Mouse (Mus musculus) ES-Bruce4 (cell line): Measurements from ENCODE around the gene Rcbtb2. TPM values are rescaled to one million over a fixed set of nuclear protein-coding genes. Genes with fewer than 3 reads are reported as not detected.

Source experiments
- H3K27ac ChIP-seq: 2 replicates; pipeline ENCODE4 v1.5.1; 2012; ENCODE audit warnings: low read length, inconsistent platforms; ENCODE audit not compliant: insufficient read depth
- H3K27me3 ChIP-seq: 2 replicates; pipeline ENCODE4 v1.6.1; 2012; ENCODE audit warnings: mild to moderate bottlenecking, low read length, inconsistent platforms; ENCODE audit not compliant: control insufficient read depth, poor library complexity, insufficient read depth, severe bottlenecking
- H3K36me3 ChIP-seq: 2 replicates; pipeline ENCODE4 v1.6.1; 2012; ENCODE audit warnings: inconsistent platforms, mild to moderate bottlenecking, low read length, moderate library complexity; ENCODE audit not compliant: control insufficient read depth, poor library complexity, insufficient read depth, severe bottlenecking
- H3K4me1 ChIP-seq: one replicate; pipeline ENCODE4 v1.8.1; 2011; ENCODE audit warnings: low read length; ENCODE audit not compliant: control insufficient read depth, insufficient read depth
- H3K4me3 ChIP-seq: 2 replicates; pipeline ENCODE4 v1.5.1; 2011; ENCODE audit warnings: low read depth, mild to moderate bottlenecking, low read length
- H3K9ac ChIP-seq: 2 replicates; pipeline ENCODE4 v1.6.1; 2012; ENCODE audit warnings: low read depth, mild to moderate bottlenecking, inconsistent platforms; ENCODE audit not compliant: poor library complexity, severe bottlenecking
- H3K9me3 ChIP-seq: replicated peaks from 2 replicates; pipeline ENCODE4 v1.6.1; 2012; ENCODE audit warnings: mild to moderate bottlenecking, low read length, inconsistent platforms; ENCODE audit not compliant: control insufficient read depth, poor library complexity, insufficient read depth, severe bottlenecking
- CTCF ChIP-seq: IDR thresholded peaks from one replicate; pipeline ENCODE4 v1.8.1; 2011; ENCODE audit warnings: low read depth, low read length
- EP300 ChIP-seq: IDR thresholded peaks from 2 replicates; pipeline ENCODE4 v1.6.1; 2011; ENCODE audit warnings: low read depth, low read length; ENCODE audit not compliant: insufficient read depth
- POLR2A ChIP-seq: IDR thresholded peaks from one replicate; pipeline ENCODE4 v1.8.1; 2011; ENCODE audit warnings: low read length; ENCODE audit not compliant: insufficient read depth
- polyA plus RNA-seq: library from polyadenylated mRNA; stranded (reverse); fragments of >200 nt; gene quantifications from 2 replicates; pipeline ENCODE4 v1.2.4, GENCODE M21; 2011; ENCODE audit warnings: low read depth; ENCODE audit not compliant: missing spikeins, insufficient read depth, insufficient read length

Rcbtb2 gene
- polyA plus RNA-seq, 1 experiment: 74.1 TPM

DNA sequence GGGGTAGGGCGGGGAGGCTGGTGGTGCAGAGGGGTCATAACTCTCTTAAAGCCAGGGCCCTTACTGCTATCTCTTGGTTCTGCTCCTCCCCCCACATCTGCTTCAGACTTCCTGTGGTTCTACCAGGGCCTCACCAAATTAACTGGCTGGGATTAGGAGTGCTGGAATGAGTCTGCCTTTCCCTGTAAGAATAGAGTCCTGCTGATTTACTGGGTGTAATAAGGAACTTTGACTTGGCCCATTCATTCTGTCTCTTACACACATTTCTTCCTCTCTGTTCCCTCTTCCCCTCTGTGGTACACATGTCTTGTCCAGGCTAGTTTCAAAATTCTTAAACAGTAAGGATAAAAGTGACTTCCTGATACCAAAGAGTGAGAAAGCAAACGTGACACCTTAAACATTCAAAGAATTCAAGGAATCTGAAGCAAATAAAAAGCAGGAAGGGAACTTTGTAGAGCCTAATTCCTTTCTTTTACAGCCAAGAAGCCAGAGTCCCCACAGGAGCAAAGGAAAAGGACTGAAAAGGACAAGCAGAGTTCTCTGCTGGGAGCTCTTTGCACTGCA is 111.7 kb downstream of the Rcbtb2 start:
- H3K27ac ChIP-seq: peak overlapping the region; percentile 99
- H3K4me3 ChIP-seq: no peak overlapping the region
- H3K9me3 ChIP-seq: peaks cover 8% of the 10 kb centered on the region
- peak overlapping the region; percentile 12; the same call in 1 of the 2 replicates for H3K9ac ChIP-seq
- TF ChIP-seq EP300 (peak; percentile 74), POLR2A (no peak)
- H3K36me3 ChIP-seq: no peaks in the 10 kb centered on the region; the same call in 1 of the 2 replicates
- H3K4me1 ChIP-seq: peaks cover 8% of the 10 kb centered on the region
- H3K27me3 ChIP-seq: no peaks in the 10 kb centered on the region

GRCm38 (mm10) chr14:73237848-73238321 is 115.0 kb downstream of the Rcbtb2 start, which contains the start of gene Lpar6:
Gene Lpar6 (plus strand): TSS chr14:73237895.
- TF ChIP-seq EP300 (no peak), CTCF (no peak), POLR2A (no peak)
- peaks cover 4% of the 10 kb centered on the region for H3K36me3 ChIP-seq
- peak within 1 kb of the TSS; percentile 95 for H3K4me3 ChIP-seq
- peak within 1 kb of the TSS; percentile 83 for H3K9ac ChIP-seq
- peaks cover under 1% of the 10 kb centered on the region; the same call in 1 of the 2 replicates for H3K9me3 ChIP-seq
- H3K27ac ChIP-seq: peak within 1 kb of the TSS; percentile 96
- no peaks in the 10 kb centered on the region for H3K27me3 ChIP-seq
- peaks cover 7% of the 10 kb centered on the region for H3K4me1 ChIP-seq

- H3K27me3 ChIP-seq: no peaks in the 10 kb centered on the region
- H3K4me1 ChIP-seq: peaks cover 7% of the 10 kb centered on the region
- peak overlapping the region; percentile 96 for H3K27ac ChIP-seq
- peak; percentile 85 for TF ChIP-seq EP300
- no peak for TF ChIP-seq POLR2A
- no peak for TF ChIP-seq CTCF
- peak overlapping the region; percentile 95 for H3K4me3 ChIP-seq
- H3K9me3 ChIP-seq: no peaks in the 10 kb centered on the region
- peaks cover 4% of the 10 kb centered on the region for H3K36me3 ChIP-seq
- H3K9ac ChIP-seq: peak overlapping the region; percentile 83
Observed at GRCm38 (mm10) chr14:73238498-73239250, 115.8 kb downstream of the Rcbtb2 start.

DNA sequence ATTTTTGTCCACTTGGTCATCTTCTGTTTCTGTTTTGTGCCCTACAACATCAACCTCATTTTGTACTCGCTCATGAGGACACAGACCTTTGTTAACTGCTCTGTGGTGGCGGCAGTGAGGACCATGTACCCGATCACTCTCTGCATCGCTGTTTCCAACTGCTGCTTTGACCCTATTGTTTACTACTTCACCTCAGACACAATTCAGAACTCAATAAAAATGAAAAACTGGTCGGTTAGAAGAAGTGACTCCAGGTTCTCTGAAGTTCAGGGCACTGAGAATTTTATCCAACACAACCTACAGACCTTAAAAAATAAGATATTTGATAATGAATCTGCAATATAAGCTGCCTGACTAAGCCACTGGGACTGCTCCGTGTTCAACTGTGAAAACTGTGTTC is 116.5 kb downstream of the Rcbtb2 start:
- Histone ChIP-seq H3K4me3 (peak overlapping the region; percentile 95), H3K27me3 (no peaks in the 10 kb centered on the region), H3K9me3 (no peaks in the 10 kb centered on the region), H3K9ac (peak overlapping the region; percentile 83), H3K27ac (peak overlapping the region; percentile 96), H3K36me3 (peaks cover 4% of the 10 kb centered on the region), H3K4me1 (peaks cover 4% of the 10 kb centered on the region)
- TF ChIP-seq EP300: 0 out of 2 replicates have a peak, but pooled peaks have one; percentile 11
- no peak for TF ChIP-seq POLR2A

GRCm38 (mm10) chr14:73239857-73240256 is 117.0 kb downstream of the Rcbtb2 start:
- no peak for TF ChIP-seq EP300
- Histone ChIP-seq H3K36me3 (peaks cover 4% of the 10 kb centered on the region), H3K9ac (peak overlapping the region; percentile 83; the same call in 1 of the 2 replicates), H3K9me3 (no peaks in the 10 kb centered on the region), H3K27me3 (no peaks in the 10 kb centered on the region), H3K4me1 (peaks cover 4% of the 10 kb centered on the region), H3K27ac (no peak overlapping the region), H3K4me3 (no peak overlapping the region)

DNA sequence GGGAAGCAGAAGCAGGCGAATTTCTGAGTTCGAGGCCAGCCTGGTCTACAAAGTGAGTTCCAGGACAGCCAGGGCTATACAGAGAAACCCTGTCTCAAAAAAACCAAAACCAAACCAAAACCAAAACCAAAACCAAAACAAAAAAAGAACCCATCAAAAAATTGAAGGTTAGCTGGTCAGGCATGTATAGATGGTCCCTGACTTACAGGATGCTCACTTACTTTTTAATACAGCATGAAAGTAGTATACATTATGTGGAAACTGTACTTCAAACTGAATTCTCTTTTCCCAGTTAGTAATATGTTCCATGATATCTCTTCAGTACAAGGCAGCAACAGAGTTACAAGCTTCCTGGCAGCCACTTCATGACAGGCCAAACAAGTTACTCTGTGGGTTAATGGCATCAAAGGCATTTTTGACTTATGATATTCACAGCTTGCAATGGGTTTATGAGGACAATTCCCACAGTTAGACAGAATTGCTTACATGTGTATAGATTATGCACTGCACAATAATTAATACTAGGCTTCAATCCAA is 121.3 kb downstream of the Rcbtb2 start:
- Histone ChIP-seq H3K36me3 (peaks cover 4% of the 10 kb centered on the region), H3K27ac (no peak overlapping the region), H3K4me1 (no peaks in the 10 kb centered on the region), H3K9ac (no peak overlapping the region), H3K27me3 (no peaks in the 10 kb centered on the region), H3K9me3 (no peaks in the 10 kb centered on the region), H3K4me3 (no peak overlapping the region)
- no peak for TF ChIP-seq POLR2A
